Mouse (Mus musculus): Measurements from ENCODE around the gene Trim21. TPM values are rescaled to one million over a fixed set of nuclear protein-coding genes. Genes with fewer than 3 reads are reported as not detected.

Gene Trim21
- total RNA-seq (2014; rRNA removed) (1.4 TPM in 2 replicates), polyA plus RNA-seq (2015; fragmentation: Nextera tagmentation; extraction: Ambion mirVana) (0.29 and 0.54 TPM in 2 replicates)

DNA sequence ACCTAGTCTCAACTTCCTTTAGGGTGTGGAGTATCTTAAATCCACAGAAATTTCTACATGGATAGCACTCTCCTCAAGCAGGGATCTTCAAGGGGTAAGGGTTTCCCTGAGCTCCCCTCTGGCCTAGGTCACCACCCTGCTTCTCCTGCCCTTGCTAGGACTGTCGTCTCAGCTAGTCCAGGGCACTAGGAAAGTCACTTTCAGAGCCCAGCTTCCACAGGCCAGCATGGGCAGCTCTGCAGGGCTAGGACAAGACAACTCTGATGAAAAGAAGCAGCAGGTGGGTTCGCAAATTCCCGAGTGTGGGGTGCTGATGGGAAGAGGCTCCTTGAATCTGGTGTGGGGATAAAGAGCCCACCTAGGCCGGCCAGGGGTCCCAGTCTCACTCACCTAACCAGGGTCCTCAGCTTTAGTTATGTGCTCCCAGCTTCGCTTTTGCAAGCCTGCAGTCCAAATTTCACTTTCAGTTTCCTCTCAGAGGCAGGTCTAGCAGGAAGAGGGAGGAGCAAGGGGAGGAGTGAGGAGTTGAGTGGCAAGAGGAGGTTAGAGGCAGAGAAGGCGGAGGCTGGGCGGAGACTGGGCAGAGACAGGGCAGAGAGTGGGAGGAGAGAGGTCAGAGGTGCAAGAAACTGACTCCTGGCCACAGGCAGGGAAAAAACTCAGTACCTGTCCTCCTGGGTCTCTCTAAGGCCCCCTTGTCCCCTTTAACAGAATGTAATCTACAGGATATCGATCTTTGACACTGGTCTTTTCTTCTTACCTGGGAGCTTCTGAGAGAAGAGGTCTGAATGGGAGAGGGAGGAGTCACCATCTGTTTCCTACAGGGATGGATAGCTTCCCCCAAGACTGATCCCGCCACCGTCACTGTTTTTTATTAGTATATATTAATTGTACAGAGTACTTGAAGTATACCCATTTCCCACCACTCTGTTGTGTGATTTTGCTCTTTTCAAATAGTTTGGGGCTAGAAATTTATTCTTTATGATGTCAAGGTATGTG, at the start of gene Trim21:
Gene Trim21, minus strand, starts transcription at position 488 of the 999 bp plus-strand sequence.
- H3K27ac ChIP-seq, result no peak within 1 kb of the TSS
- WGBS, result 23% methylated on average over 10 of the region's 10 CpGs
- no peaks in the 10 kb centered on the region for H3K4me1 ChIP-seq (ENCODE audit: insufficient read depth, low read length)
- no peaks in the 10 kb centered on the region for H3K9me3 ChIP-seq (ENCODE audit: low read length)
- no peaks in the 10 kb centered on the region for H3K36me3 ChIP-seq (ENCODE audit: insufficient read depth, low read length)
- no peak for TF ChIP-seq CTCF (IDR thresholded peaks at IDR 0.05; ENCODE audit: low read depth)
- DNase-seq (ENCODE audit: low spot score) (peak; percentile 36), ATAC-seq (peak; percentile 77; the same call in 1 of the 2 replicates)
- H3K4me2 ChIP-seq (ENCODE audit: low read depth, low read length), result peak within 1 kb of the TSS; percentile 54
- no peaks in the 10 kb centered on the region for H3K27me3 ChIP-seq (ENCODE audit: insufficient read depth, low read length)
- peak within 1 kb of the TSS; percentile 36 for H3K4me3 ChIP-seq (ENCODE audit: low read length)
- no peak within 1 kb of the TSS; the same call in 1 of the 2 replicates for H3K9ac ChIP-seq (replicated peaks; ENCODE audit: low read length)

DNA sequence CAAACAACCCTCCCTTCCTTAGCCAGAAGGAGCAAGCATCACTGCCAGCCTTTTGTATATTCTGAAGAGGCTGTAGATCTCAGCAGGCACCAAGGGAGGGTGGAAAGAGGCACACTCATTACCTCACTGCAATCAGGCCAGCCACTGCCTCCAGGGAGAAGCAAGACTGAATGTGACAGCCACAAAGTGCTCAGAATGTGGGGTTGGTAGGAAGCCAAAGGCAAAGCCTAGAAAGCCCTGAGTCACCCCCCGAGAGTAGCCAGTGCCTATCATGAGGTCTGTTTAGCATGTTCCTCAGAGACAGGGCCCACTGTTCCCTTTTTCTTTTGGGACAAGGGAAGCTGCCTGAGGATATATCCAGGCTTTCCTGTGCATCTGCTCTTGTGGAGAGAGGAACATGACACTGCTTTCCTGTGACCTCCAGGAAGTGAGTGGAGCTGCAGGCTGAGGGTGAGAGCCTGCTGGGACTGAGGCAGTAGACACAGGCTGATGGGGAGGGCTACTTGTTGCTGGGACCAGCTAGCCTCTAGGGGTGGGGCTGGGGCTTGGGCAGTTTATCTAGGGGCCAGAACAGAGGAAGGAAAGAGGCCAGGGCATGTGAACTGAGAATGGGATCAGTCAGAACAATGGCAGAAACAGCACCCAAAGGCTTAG, 32.2 kb upstream of the Trim21 start, which contains the start of gene Olfr552:
Gene Olfr552, plus strand, starts transcription at position 393 of the 654 bp plus-strand sequence.
- Histone ChIP-seq H3K4me1 (ENCODE audit: insufficient read depth, low read length) (no peaks in the 10 kb centered on the region), H3K4me2 (ENCODE audit: low read depth, low read length) (no peak within 1 kb of the TSS), H3K4me3 (ENCODE audit: low read length) (no peak within 1 kb of the TSS), H3K36me3 (ENCODE audit: insufficient read depth, low read length) (no peaks in the 10 kb centered on the region), H3K27me3 (ENCODE audit: insufficient read depth, low read length) (no peaks in the 10 kb centered on the region), H3K9me3 (ENCODE audit: low read length) (no peaks in the 10 kb centered on the region), H3K27ac (no peak within 1 kb of the TSS), H3K9ac (replicated peaks; ENCODE audit: low read length) (no peak within 1 kb of the TSS)
- no peak for ATAC-seq
- no peak for DNase-seq (ENCODE audit: low spot score)
- 57% methylated on average over 1 of the region's 1 CpGs for WGBS
- no peak for TF ChIP-seq CTCF (IDR thresholded peaks at IDR 0.05; ENCODE audit: low read depth)

DNA sequence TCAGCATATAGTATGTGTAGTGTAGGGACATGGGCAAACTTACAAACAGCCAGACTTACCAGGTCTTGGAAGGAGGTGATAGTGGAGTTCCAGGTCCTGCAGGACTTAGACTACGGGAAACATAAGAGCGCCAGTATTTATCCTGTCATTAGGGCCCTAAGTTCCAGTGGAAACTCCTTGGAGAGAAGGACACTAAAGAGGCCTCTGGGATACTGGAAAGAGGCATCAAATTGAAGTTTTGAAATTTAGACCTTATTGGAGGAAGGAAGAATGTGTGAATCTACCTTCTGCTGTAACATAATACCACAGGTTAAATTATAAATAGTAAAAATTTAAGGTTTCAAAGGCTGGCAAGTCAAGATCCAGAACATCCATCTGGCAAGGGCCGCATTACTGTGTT, 26.5 kb upstream of the Trim21 start, which contains the start of gene Olfr551:
Gene Olfr551, minus strand, starts transcription at position 101 of the 400 bp plus-strand sequence.
- Histone ChIP-seq H3K4me3 (ENCODE audit: low read length) (no peak within 1 kb of the TSS), H3K36me3 (ENCODE audit: insufficient read depth, low read length) (no peaks in the 10 kb centered on the region), H3K4me1 (ENCODE audit: insufficient read depth, low read length) (no peaks in the 10 kb centered on the region), H3K4me2 (ENCODE audit: low read depth, low read length) (no peak within 1 kb of the TSS), H3K9me3 (ENCODE audit: low read length) (no peaks in the 10 kb centered on the region), H3K27ac (no peak within 1 kb of the TSS), H3K9ac (replicated peaks; ENCODE audit: low read length) (no peak within 1 kb of the TSS), H3K27me3 (ENCODE audit: insufficient read depth, low read length) (no peaks in the 10 kb centered on the region)
- DNase-seq (ENCODE audit: low spot score), result no peak
- 91% methylated on average over 3 of the region's 3 CpGs for WGBS
- TF ChIP-seq CTCF (IDR thresholded peaks at IDR 0.05; ENCODE audit: low read depth), result no peak
- no peak for ATAC-seq

DNA sequence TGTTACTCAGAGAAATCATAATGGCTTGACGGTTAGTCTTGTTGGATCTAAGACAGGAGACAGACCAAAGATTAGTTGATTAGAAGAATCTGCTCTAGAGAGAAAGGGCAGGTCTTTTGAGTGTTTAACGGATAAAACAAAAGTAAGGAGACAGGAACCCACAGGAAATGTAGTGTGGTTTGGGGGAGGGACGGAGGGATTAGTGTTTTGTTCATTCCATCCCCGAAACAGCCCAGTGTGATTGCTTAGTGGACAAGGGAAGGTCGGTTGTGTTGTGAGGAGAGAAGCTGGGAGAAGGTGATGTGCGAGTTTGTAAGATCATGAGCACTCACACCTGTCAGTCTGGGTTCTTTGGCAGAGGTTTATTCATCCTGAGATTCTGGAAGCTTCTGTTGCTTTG, 10.7 kb upstream of the Trim21 start:
- DNase-seq (ENCODE audit: low spot score) (no peak), ATAC-seq (no peak)
- H3K9me3 ChIP-seq (ENCODE audit: low read length), result no peaks in the 10 kb centered on the region
- WGBS, result 68% methylated on average over 6 of the region's 6 CpGs
- H3K36me3 ChIP-seq (ENCODE audit: insufficient read depth, low read length), result no peaks in the 10 kb centered on the region
- no peaks in the 10 kb centered on the region for H3K27me3 ChIP-seq (ENCODE audit: insufficient read depth, low read length)
- H3K4me2 ChIP-seq (ENCODE audit: low read depth, low read length), result no peak overlapping the region
- H3K9ac ChIP-seq (replicated peaks; ENCODE audit: low read length), result no peak overlapping the region
- no peak overlapping the region for H3K4me3 ChIP-seq (ENCODE audit: low read length)
- 0 out of 2 replicates have a peak, but pooled peaks cover 4% of the 10 kb centered on the region for H3K4me1 ChIP-seq (ENCODE audit: insufficient read depth, low read length)
- TF ChIP-seq CTCF (IDR thresholded peaks at IDR 0.05; ENCODE audit: low read depth), result no peak
- H3K27ac ChIP-seq, result no peak overlapping the region

DNA sequence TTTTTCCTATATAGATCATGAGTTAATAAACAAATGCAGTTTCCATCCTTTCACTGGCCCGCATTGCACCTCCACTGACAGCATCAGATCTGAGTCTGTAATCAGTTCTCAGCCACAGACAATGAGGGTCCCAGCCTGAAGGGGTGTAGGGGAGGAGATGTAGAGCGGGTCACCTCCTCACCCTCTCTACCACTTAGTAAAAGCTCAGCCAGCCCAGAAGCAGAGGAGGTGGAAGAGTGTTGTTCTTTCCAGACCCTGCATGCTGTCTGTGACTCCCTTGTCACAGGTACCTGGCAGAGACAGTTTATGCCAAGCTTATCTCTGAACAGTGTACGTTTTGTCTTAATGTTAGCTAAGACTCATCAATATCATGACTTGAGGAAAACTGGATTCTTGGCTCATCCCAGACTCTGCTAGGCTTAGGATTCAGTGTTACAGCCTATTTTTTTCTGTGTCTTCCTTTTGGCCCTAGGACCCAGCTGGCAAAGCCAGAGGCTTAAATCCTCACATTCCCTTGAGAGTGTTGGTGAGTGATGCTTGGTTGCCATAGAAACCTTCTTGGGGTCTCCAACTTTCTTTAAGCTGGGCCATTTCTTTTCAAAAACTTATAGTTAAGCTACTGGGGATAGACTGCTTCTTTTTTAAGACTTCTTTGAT, 8.0 kb upstream of the Trim21 start:
- Histone ChIP-seq H3K9me3 (ENCODE audit: low read length) (no peaks in the 10 kb centered on the region), H3K4me3 (ENCODE audit: low read length) (no peak overlapping the region), H3K27me3 (ENCODE audit: insufficient read depth, low read length) (no peaks in the 10 kb centered on the region), H3K4me1 (ENCODE audit: insufficient read depth, low read length) (0 out of 2 replicates have a peak, but pooled peaks cover 4% of the 10 kb centered on the region), H3K36me3 (ENCODE audit: insufficient read depth, low read length) (no peaks in the 10 kb centered on the region), H3K27ac (no peak overlapping the region), H3K4me2 (ENCODE audit: low read depth, low read length) (no peak overlapping the region), H3K9ac (replicated peaks; ENCODE audit: low read length) (no peak overlapping the region)
- no peak for TF ChIP-seq CTCF (IDR thresholded peaks at IDR 0.05; ENCODE audit: low read depth)
- WGBS, result 61% methylated on average over 3 of the region's 3 CpGs
- DNase-seq (ENCODE audit: low spot score), result peak; percentile 59
- peak; percentile 21; the same call in 1 of the 2 replicates for ATAC-seq

DNA sequence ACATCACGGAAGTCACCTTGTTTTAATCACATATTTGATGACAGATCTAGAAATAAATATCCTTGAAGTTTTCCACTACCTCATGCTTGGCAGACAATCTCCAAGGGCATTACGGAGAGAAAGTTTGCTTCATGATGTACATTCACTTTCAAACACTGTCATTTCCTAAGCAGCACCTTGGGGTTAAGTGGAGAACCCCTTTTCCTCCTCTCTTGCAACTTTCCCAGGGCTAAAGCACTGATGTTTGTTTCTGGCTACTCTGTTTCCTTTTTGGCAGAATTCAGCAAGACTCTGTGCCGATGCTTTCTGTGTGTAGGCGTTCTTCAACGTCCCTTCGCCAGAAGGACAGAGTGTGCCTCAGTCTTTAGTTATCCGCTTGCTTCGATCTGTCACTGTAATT, 5.9 kb upstream of the Trim21 start, which contains the start of gene Olfr550:
Gene Olfr550, plus strand, starts transcription at position 301 of the 400 bp plus-strand sequence.
- no peak within 1 kb of the TSS for H3K4me3 ChIP-seq (ENCODE audit: low read length)
- TF ChIP-seq CTCF (IDR thresholded peaks at IDR 0.05; ENCODE audit: low read depth), result no peak
- no peaks in the 10 kb centered on the region for H3K9me3 ChIP-seq (ENCODE audit: low read length)
- no peaks in the 10 kb centered on the region for H3K36me3 ChIP-seq (ENCODE audit: insufficient read depth, low read length)
- H3K4me2 ChIP-seq (ENCODE audit: low read depth, low read length), result no peak within 1 kb of the TSS
- H3K9ac ChIP-seq (replicated peaks; ENCODE audit: low read length), result no peak within 1 kb of the TSS
- H3K27me3 ChIP-seq (ENCODE audit: insufficient read depth, low read length), result no peaks in the 10 kb centered on the region
- 0 out of 2 replicates have a peak, but pooled peaks cover 4% of the 10 kb centered on the region for H3K4me1 ChIP-seq (ENCODE audit: insufficient read depth, low read length)
- no peak within 1 kb of the TSS for H3K27ac ChIP-seq
- WGBS, result 95% methylated on average over 8 of the region's 8 CpGs
- no peak for DNase-seq (ENCODE audit: low spot score)
- ATAC-seq, result no peak

Measured in hindbrain, postnatal 0 days (tissue).